Mouse (Mus musculus) midbrain, embryonic 11.5 days (tissue): Measurements from ENCODE around the gene Iqschfp. TPM values are rescaled to one million over a fixed set of nuclear protein-coding genes. Genes with fewer than 3 reads are reported as not detected.

Experiments used
- ATAC-seq: fragments of 200-750 bp; cut with Nextera tagmentation; 2 replicates; pipeline ENCODE4 v1.8.0; 2017; ENCODE audit warnings: moderate TSS enrichment, moderate library complexity; ENCODE audit not compliant: low FRiP score
- DNase-seq: peaks from one replicate; pipeline ENCODE4 v3.0.0; 2015; ENCODE audit warnings: low spot score; ENCODE audit errors: missing footprints
- H3K27ac ChIP-seq: fragments of 300-500 bp; sonication (generic); 2 replicates; pipeline ENCODE4 v1.5.1; 2014; ENCODE audit warnings: low read depth, low read length
- H3K27me3 ChIP-seq: fragments of 300-500 bp; sonication (generic); 2 replicates; pipeline ENCODE4 v1.6.1; 2014; ENCODE audit warnings: mild to moderate bottlenecking, low read length, moderate library complexity, mixed read lengths; ENCODE audit not compliant: control insufficient read depth, insufficient read depth
- H3K36me3 ChIP-seq: fragments of 300-500 bp; sonication (generic); 2 replicates; pipeline ENCODE4 v1.6.1; 2014; ENCODE audit warnings: mild to moderate bottlenecking, low read length, moderate library complexity, mixed read lengths; ENCODE audit not compliant: control insufficient read depth, insufficient read depth
- H3K4me1 ChIP-seq: fragments of 300-500 bp; sonication (generic); 2 replicates; pipeline ENCODE4 v1.6.1; 2014; ENCODE audit warnings: low read length; ENCODE audit not compliant: control insufficient read depth, insufficient read depth
- H3K4me2 ChIP-seq: fragments of 300-500 bp; sonication (generic); 2 replicates; pipeline ENCODE4 v1.6.1; 2014; ENCODE audit warnings: mild to moderate bottlenecking, moderate library complexity
- H3K4me3 ChIP-seq: fragments of 300-500 bp; sonication (generic); 2 replicates; pipeline ENCODE4 v1.5.1; 2014; ENCODE audit warnings: low read depth, low read length
- H3K9ac ChIP-seq: fragments of 300-500 bp; sonication (generic); 2 replicates; pipeline ENCODE4 v1.6.1; 2014; ENCODE audit warnings: low read length
- H3K9me3 ChIP-seq: fragments of 300-500 bp; sonication (generic); 2 replicates; pipeline ENCODE4 v1.6.1; 2016; ENCODE audit warnings: low read length; ENCODE audit not compliant: control insufficient read depth
- WGBS: fragments of 180-500 bp; shearing (Covaris S2); extraction: QIAGEN DNeasy Blood & Tissue Kit; methylation state at CpG from one replicate; pipeline ENCODE4 v1.1.7; 2014; 5-methylcytosine and 5-hydroxymethylcytosine counted together
- polyA plus RNA-seq: library from polyadenylated mRNA; unstranded; fragments of >200 nt; fragmentation: Nextera tagmentation; extraction: Ambion mirVana; gene quantifications from 2 replicates; pipeline ENCODE4 v1.2.1, GENCODE M21; 2014

Iqschfp gene
- polyA plus RNA-seq, 1 experiment from 2014 or later: 2.6 TPM

- no peak for ATAC-seq
- DNase-seq: no peak
- Histone ChIP-seq H3K27ac (no peak overlapping the region), H3K27me3 (no peaks in the 10 kb centered on the region), H3K4me2 (peak overlapping the region; percentile 31), H3K9me3 (no peaks in the 10 kb centered on the region), H3K4me1 (peaks cover 9% of the 10 kb centered on the region), H3K9ac (peak overlapping the region; percentile 24; the same call in 1 of the 2 replicates), H3K36me3 (no peaks in the 10 kb centered on the region), H3K4me3 (peak overlapping the region; percentile 10; the same call in 1 of the 2 replicates)
- 2% methylated on average over 10 of the region's 10 CpGs for WGBS
Measured at GRCm38 (mm10) chr3:68467941-68468687, 576.1 kb downstream of the Iqschfp start.

- no peak overlapping the region for H3K9ac ChIP-seq
- no peaks in the 10 kb centered on the region for H3K9me3 ChIP-seq
- H3K4me2 ChIP-seq: no peak overlapping the region
- ATAC-seq: no peak
- no peak for DNase-seq
- H3K4me3 ChIP-seq: no peak overlapping the region
- peaks cover 9% of the 10 kb centered on the region for H3K4me1 ChIP-seq
- no peaks in the 10 kb centered on the region for H3K36me3 ChIP-seq
- 71% methylated on average over 1 of the region's 1 CpGs for WGBS
- H3K27me3 ChIP-seq: no peaks in the 10 kb centered on the region
- H3K27ac ChIP-seq: no peak overlapping the region
Measured at GRCm38 (mm10) chr3:68469643-68470042, 577.6 kb downstream of the Iqschfp start.

DNA sequence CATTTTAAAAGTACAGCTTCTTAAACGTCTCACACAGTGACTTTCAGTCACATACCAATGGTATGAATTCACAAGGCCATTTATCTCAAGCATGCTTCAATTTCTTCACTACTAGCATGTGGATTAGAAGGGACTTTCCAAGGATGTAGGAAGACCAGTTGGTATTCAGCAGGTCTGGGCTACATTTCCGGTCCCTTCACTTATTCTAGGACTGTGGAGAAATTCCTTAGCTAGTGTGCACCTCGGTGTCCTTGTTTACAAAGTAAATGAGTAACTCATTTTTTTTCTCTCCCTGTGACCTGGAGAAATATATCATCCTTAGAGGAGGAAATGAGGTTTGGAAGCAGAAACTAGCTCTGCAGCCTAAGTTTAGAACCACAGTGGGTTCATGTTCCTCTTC is 578.0 kb downstream of the Iqschfp start:
- DNase-seq (no peak), ATAC-seq (no peak)
- H3K9ac ChIP-seq: no peak overlapping the region
- no peak overlapping the region for H3K4me3 ChIP-seq
- 77% methylated on average over 3 of the region's 3 CpGs for WGBS
- H3K36me3 ChIP-seq: no peaks in the 10 kb centered on the region
- H3K27ac ChIP-seq: no peak overlapping the region
- H3K4me2 ChIP-seq: no peak overlapping the region
- H3K27me3 ChIP-seq: no peaks in the 10 kb centered on the region
- H3K9me3 ChIP-seq: no peaks in the 10 kb centered on the region
- H3K4me1 ChIP-seq: peaks cover 9% of the 10 kb centered on the region

DNA sequence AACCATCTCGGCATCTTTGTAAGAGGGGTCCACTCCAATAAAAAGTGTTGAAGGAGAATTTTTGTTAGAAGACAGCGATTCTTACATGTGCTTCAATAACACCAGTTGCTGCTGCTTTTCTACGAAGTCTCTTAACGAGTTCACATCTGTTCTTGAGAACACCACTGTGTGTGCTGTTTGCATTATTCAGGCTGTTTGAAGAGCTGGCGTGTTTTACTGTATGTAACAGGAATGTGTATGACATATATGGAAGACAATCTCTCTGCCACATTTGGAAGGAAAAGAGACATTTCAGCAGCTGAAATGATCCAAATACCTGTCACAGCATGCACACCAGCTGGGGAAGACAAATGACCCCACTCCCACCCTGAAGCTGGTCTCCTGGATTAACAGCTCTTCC is 578.6 kb downstream of the Iqschfp start:
- ATAC-seq (no peak), DNase-seq (no peak)
- Histone ChIP-seq H3K4me2 (no peak overlapping the region), H3K9ac (no peak overlapping the region), H3K4me1 (peaks cover 9% of the 10 kb centered on the region), H3K4me3 (no peak overlapping the region), H3K9me3 (no peaks in the 10 kb centered on the region), H3K27ac (no peak overlapping the region), H3K27me3 (no peaks in the 10 kb centered on the region), H3K36me3 (no peaks in the 10 kb centered on the region)
- 73% methylated on average over 5 of the region's 5 CpGs for whole genome bisulfite sequencing

DNA sequence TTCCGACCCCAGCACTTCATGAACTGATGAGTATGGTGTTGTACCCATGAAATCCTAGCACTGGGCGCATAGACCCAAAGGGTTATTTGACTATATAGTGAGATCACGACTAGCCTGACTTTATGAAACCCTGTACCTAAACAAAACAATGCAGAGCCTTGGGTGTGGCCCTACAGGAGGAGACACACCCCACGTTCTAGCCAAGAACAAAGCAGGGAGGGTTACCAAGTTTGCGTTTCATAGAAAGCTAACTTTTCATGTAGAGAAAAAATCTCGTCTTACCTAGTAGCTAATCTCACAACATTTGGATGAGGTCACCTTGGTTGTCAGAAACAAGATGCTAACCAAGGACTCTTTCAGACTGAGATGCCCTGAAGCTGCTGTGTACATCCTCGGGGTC is 584.3 kb downstream of the Iqschfp start:
- Histone ChIP-seq H3K9me3 (no peaks in the 10 kb centered on the region), H3K9ac (no peak overlapping the region), H3K4me1 (peaks cover 4% of the 10 kb centered on the region; the same call in 1 of the 2 replicates), H3K4me3 (no peak overlapping the region), H3K27me3 (no peaks in the 10 kb centered on the region), H3K4me2 (no peak overlapping the region), H3K27ac (no peak overlapping the region), H3K36me3 (no peaks in the 10 kb centered on the region)
- peak; percentile 8 for DNase-seq
- ATAC-seq: no peak
- 91% methylated on average over 7 of the region's 7 CpGs for WGBS

DNA sequence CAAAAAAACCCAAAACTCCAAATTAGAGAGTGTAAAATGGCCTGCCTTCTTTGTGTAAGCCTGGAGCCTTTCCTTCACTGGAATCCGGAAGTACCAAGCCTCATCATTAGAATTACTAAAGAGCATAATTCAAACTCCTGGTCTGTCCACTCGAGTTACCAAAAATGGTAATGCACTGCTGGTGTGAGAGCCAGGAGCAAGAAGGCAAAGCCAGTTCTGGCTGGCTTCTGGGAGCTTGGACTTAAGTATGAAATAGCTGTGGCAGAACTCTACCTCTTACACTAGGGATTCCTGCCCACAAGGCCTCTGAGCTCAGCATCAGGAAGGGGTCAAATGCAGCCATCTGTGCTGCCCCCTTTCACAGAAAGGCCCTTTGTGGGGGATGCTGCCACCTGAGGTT is 585.4 kb downstream of the Iqschfp start:
- Histone ChIP-seq H3K9me3 (no peaks in the 10 kb centered on the region), H3K27ac (no peak overlapping the region), H3K27me3 (no peaks in the 10 kb centered on the region), H3K4me2 (no peak overlapping the region), H3K4me1 (peaks cover 4% of the 10 kb centered on the region; the same call in 1 of the 2 replicates), H3K4me3 (no peak overlapping the region), H3K9ac (no peak overlapping the region), H3K36me3 (no peaks in the 10 kb centered on the region)
- ATAC-seq: no peak
- 46% methylated on average over 2 of the region's 2 CpGs for WGBS
- no peak for DNase-seq

DNA sequence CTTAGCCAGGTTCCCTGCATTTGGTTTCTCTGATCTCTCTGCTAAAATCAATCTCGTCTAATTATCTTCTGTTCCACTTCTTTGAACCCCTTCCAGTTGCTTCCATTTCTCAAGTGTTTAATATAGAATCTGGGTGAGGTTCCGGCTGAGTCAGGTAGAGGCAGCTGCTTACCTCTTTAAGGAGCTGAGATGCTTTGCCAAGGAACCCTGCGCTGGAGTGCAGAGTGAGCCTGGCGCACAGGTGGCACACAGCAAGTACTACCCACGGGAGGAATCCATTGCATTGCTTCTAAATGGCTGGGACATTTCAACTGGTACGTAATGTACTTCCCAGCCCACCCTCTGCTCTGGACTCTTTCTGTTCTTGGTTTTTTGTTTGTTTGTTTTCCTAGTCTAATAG is 587.2 kb downstream of the Iqschfp start:
- no peak overlapping the region for H3K4me2 ChIP-seq
- H3K27me3 ChIP-seq: no peaks in the 10 kb centered on the region
- H3K4me3 ChIP-seq: no peak overlapping the region
- ATAC-seq (no peak), DNase-seq (peak; percentile 69)
- 92% methylated on average over 6 of the region's 6 CpGs for WGBS
- no peaks in the 10 kb centered on the region for H3K9me3 ChIP-seq
- H3K36me3 ChIP-seq: no peaks in the 10 kb centered on the region
- no peak overlapping the region for H3K27ac ChIP-seq
- peaks cover 4% of the 10 kb centered on the region; the same call in 1 of the 2 replicates for H3K4me1 ChIP-seq
- no peak overlapping the region for H3K9ac ChIP-seq

- H3K9ac ChIP-seq: no peak overlapping the region
- H3K36me3 ChIP-seq: no peaks in the 10 kb centered on the region
- no peak overlapping the region for H3K4me3 ChIP-seq
- no peak for DNase-seq
- no peak overlapping the region for H3K27ac ChIP-seq
- 88% methylated on average over 3 of the region's 3 CpGs for WGBS
- H3K4me2 ChIP-seq: no peak overlapping the region
- H3K4me1 ChIP-seq: no peaks in the 10 kb centered on the region
- no peaks in the 10 kb centered on the region for H3K9me3 ChIP-seq
- no peak for ATAC-seq
- H3K27me3 ChIP-seq: no peaks in the 10 kb centered on the region
Measured at GRCm38 (mm10) chr3:68483517-68483916, 591.5 kb downstream of the Iqschfp start.

DNA sequence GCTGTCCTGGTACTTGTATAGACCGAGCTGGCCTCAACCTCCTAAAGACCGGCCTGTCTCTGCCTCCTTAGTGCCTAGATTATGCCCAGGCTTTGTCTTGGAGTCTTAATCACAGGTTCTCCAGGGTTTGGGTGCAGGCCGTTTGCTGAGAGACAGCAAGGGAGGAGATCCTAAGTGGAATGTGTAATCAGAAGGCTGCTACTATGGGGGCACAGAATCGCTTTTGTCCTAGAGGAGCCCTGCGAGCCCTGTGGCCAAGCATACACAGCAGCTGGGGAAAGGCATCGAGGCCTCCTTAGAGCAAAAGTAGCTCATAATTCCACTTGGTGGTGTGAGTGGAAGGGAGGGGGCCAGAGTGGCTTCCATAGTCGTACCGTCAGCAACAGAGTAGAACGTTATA is 592.0 kb downstream of the Iqschfp start:
- Histone ChIP-seq H3K36me3 (no peaks in the 10 kb centered on the region), H3K27ac (no peak overlapping the region), H3K4me2 (no peak overlapping the region), H3K9me3 (no peaks in the 10 kb centered on the region), H3K4me3 (no peak overlapping the region), H3K9ac (no peak overlapping the region), H3K27me3 (no peaks in the 10 kb centered on the region), H3K4me1 (no peaks in the 10 kb centered on the region)
- ATAC-seq (no peak), DNase-seq (peak; percentile 56)
- 91% methylated on average over 9 of the region's 9 CpGs for WGBS
